Mouse (Mus musculus): ENCODE data around the gene Map7d2.

GRCm38 (mm10) chrX:159532811-159533462 lies 118.6 kb downstream of the Map7d2 start:
- TF ChIP-seq CTCF (IDR thresholded peaks at IDR 0.05; ENCODE audit: extremely low read depth, insufficient read length, insufficient replicate concordance, low read depth, low read length): no peak
- TF ChIP-seq POLR2A (IDR thresholded peaks at IDR 0.05; ENCODE audit: low read depth, low read length): no peak

Measured in small intestine, adult 2 months (tissue).